Mouse (Mus musculus): ENCODE data around the gene Rmnd5b. TPM values are rescaled to one million over a fixed set of nuclear protein-coding genes. Genes with fewer than 3 reads are reported as not detected.

The Rmnd5b gene
- polyA plus RNA-seq, 1 experiment from 2014 or later: 49.9 TPM

DNA sequence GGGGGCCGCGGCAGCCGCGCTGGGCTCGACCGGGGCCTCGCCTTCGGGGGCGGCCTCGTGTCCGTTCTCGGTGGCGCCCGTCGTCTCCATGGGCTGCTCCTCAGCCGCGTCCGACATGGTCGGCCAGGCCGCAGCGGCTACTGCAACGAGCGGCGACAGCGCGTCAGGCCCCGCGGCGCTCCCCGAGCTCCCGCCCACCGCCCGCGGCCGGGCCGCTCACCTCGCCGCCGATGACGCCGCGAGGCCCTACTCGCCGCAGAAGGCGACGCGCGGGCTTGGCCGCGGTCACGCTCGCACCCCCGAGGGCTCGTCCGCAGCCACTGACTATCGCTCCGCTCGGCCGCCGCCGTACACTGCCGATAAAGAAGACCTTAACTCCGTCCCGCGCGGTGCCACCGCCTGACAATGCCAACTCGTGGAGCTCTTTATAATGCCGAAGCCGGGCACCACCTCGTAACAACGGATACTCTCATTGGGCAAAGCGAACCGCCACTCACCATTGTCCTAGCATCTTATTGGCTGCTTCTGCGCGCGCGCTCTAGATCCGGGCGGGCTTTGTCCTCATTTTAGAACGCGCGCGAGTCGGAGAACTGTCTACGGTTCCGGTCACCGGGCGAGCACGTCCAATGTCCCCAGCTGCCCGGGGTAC is 29.1 kb downstream of the Rmnd5b start, which contains the start of gene Hnrnpab:
Gene Hnrnpab (minus strand): TSS at position 401 of the 649 bp plus-strand sequence.
- H3K4me1 ChIP-seq: peaks cover 39% of the 10 kb centered on the region
- H3K4me2 ChIP-seq: peak within 1 kb of the TSS; percentile 88
- WGBS: under 1% methylated on average over 90 of the region's 91 CpGs
- peak within 1 kb of the TSS; percentile 97 for H3K4me3 ChIP-seq
- no peaks in the 10 kb centered on the region for H3K27me3 ChIP-seq
- H3K9me3 ChIP-seq: no peaks in the 10 kb centered on the region
- peak; percentile 91 for ATAC-seq (ENCODE audit: insufficient number of reproducible peaks, insufficient read depth, low FRiP score, low TSS enrichment, low read depth)
- H3K36me3 ChIP-seq: peaks cover 38% of the 10 kb centered on the region
- peak within 1 kb of the TSS; percentile 100 for H3K9ac ChIP-seq
- H3K27ac ChIP-seq: peak within 1 kb of the TSS; percentile 94

DNA sequence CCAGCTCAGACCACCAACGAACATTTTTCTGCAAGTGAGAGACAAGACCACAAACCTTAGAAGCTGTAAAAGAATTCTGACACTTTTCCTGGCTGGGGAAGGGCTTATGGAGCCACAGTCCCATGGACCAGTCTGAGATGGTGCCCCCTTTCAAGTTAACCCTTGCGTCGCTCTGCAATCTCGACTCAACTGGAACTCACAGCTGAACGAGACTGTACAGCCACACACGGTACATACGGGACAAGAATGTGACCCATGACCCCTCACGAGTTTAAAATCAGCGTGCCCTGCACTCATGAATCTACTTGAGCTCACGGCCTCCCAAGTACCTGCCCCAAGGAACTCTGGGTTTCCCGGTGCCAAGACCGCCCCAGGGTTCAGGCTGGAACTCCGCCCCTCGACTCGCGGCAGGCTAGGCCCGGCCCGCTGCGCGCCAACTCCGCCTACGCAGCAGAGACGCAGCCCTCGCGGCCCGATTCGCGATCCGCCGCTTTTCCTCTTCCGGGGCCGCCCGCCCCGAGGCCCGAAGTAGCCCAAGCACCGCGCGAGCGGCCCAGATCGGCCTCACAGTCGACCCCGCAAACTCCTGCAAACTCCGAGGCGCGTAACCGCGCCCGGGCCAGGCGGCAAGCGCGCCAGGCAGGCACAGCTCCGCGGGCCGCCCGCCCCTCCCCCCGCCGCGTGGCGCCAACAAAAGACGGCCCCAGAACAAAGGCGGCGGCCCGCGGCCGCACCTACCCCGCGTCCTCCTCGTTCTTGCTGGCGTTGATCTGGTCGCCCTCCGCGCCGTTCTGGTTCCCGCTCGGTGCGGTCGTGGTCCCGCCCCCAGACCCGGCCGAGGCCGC is 29.9 kb downstream of the Rmnd5b start:
- H3K4me3 ChIP-seq: peak overlapping the region; percentile 97
- peak overlapping the region; percentile 100 for H3K9ac ChIP-seq
- peaks cover 45% of the 10 kb centered on the region for H3K36me3 ChIP-seq
- H3K27me3 ChIP-seq: no peaks in the 10 kb centered on the region
- H3K4me1 ChIP-seq: peaks cover 40% of the 10 kb centered on the region
- peak overlapping the region; percentile 88 for H3K4me2 ChIP-seq
- WGBS: under 1% methylated on average over 74 of the region's 81 CpGs
- H3K9me3 ChIP-seq: no peaks in the 10 kb centered on the region
- peak overlapping the region; percentile 94 for H3K27ac ChIP-seq
- ATAC-seq (ENCODE audit: insufficient number of reproducible peaks, insufficient read depth, low FRiP score, low TSS enrichment, low read depth): peak; percentile 67

DNA sequence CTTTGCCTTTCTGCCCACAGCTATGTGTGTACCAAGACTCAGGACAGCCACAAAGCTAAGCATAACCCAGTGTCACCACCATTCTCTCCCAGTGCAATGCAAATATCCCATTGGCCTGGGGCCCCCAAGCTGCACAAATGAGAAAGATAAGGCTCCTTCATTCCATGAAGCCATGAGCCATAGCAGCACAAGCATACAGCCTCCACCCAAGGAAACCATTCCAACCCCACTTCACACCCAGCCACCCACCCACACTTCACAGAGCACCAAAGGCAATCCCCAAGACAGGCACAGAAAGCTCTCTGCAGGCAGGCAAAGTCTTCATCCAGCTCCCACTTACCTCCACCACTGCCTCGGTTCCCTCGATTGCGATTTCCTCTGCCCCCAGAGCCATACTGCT is 33.4 kb downstream of the Rmnd5b start:
- H3K27ac ChIP-seq: no peak overlapping the region
- 93% methylated on average over 3 of the region's 3 CpGs for WGBS

DNA sequence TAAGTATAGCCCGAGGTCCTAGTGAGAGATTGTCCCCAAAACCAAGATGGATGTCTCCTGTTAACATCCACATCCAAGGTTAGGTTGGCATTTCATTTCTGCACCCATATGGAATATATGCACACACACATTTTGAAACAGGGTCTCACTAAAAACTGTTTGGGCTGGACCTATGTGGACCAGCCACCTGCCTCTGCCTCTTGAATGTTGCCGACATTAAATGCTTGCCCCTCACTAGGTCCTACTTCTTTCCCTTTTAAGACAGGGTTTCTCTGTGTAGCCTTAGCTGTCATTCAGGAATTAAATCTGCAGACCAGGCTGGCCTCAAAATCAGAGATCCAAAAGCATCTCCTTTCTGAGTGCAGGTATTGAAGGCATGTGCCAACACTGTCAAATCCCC is 38.1 kb downstream of the Rmnd5b start:
- Histone ChIP-seq H3K4me1 (peaks cover 10% of the 10 kb centered on the region), H3K9me3 (no peaks in the 10 kb centered on the region), H3K36me3 (peaks cover 98% of the 10 kb centered on the region), H3K4me2 (no peak overlapping the region), H3K9ac (no peak overlapping the region), H3K27ac (0 out of 2 replicates have a peak overlapping the region, but pooled peaks have one; percentile 1), H3K27me3 (no peaks in the 10 kb centered on the region), H3K4me3 (no peak overlapping the region)
- ATAC-seq (ENCODE audit: insufficient number of reproducible peaks, insufficient read depth, low FRiP score, low TSS enrichment, low read depth): no peak
- WGBS: 77% methylated on average over 2 of the region's 2 CpGs

More for the DNA sequence above, 33.4 kb downstream of the Rmnd5b start:
- peaks cover 81% of the 10 kb centered on the region for H3K36me3 ChIP-seq
- no peak overlapping the region for H3K4me3 ChIP-seq
- H3K27me3 ChIP-seq: no peaks in the 10 kb centered on the region
- no peaks in the 10 kb centered on the region for H3K9me3 ChIP-seq
- ATAC-seq (ENCODE audit: insufficient number of reproducible peaks, insufficient read depth, low FRiP score, low TSS enrichment, low read depth): no peak
- peak overlapping the region; percentile 27; the same call in 1 of the 2 replicates for H3K9ac ChIP-seq
- H3K4me1 ChIP-seq: peaks cover 36% of the 10 kb centered on the region
- H3K4me2 ChIP-seq: 0 out of 2 replicates have a peak overlapping the region, but pooled peaks have one; percentile 9

DNA sequence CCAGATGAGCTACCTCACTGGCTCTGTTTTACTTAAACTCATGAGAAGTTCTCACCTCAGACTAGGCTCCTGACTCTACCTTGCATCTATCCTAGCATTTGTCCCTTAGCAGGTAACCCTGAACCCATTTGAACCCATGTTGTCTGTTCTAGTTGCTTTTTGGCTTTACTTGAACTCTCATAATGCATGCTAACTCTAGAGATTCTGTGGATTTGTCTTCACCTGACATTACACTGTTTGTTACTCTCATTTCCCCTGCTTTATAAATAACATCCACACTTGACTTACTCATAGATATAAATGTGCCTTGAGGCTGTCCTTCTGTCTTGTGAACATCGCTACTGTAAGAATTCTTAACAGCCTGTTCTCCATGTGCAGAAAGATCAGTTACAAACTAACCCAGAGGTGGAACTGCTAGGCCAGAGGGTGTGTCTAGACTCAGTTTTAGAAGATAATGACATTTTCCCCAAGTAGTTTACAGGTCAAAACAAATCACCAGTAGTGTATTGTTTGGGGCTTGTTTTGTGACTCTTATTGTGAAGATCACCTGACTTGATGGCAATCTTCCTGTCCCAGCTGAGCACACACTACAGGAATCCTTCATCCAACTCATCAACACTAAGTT is 40.1 kb downstream of the Rmnd5b start:
- Histone ChIP-seq H3K27ac (no peak overlapping the region; the same call in 1 of the 2 replicates), H3K9me3 (no peaks in the 10 kb centered on the region), H3K36me3 (peaks cover 98% of the 10 kb centered on the region), H3K27me3 (no peaks in the 10 kb centered on the region), H3K4me1 (no peaks in the 10 kb centered on the region; the same call in 1 of the 2 replicates), H3K4me2 (no peak overlapping the region), H3K9ac (no peak overlapping the region), H3K4me3 (no peak overlapping the region)
- WGBS: 75% methylated on average over 1 of the region's 1 CpGs
- no peak for ATAC-seq (ENCODE audit: insufficient number of reproducible peaks, insufficient read depth, low FRiP score, low TSS enrichment, low read depth)

DNA sequence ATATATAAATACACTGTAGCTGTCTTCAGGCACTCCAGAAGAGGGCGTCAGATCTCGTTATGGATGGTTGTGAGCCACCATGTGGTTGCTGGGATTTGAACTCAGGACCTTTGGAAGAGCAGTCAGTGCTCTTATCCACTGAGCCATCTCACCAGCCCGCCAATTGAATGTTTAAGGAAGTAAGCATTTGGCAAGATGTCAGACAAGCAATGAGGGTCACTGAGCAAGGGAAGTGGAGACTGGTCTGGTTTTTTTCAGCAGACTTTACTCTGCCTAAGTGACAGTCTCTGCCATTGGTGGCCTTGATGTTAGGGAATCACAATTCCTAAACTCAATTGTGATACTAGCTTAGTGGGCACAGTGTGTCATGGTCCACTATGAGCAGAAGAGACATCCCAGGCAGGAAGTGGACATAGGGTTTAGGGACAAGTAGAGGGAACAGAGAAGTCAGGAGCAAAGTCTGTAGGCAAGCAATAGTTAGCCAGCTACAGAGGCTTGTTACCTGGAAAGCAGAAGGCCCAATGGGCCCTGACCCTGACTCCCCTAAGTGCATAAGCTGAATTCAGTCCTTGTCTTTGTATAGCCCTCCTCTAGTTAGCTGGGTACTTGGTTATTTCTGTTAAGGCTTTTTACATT is 40.9 kb downstream of the Rmnd5b start:
- no peak overlapping the region for H3K27ac ChIP-seq
- no peaks in the 10 kb centered on the region for H3K9me3 ChIP-seq
- 71% methylated on average over 3 of the region's 3 CpGs for WGBS
- no peaks in the 10 kb centered on the region for H3K27me3 ChIP-seq
- no peak overlapping the region for H3K4me3 ChIP-seq
- peaks cover 97% of the 10 kb centered on the region for H3K36me3 ChIP-seq
- no peak for ATAC-seq (ENCODE audit: insufficient number of reproducible peaks, insufficient read depth, low FRiP score, low TSS enrichment, low read depth)
- no peaks in the 10 kb centered on the region; the same call in 1 of the 2 replicates for H3K4me1 ChIP-seq
- H3K4me2 ChIP-seq: no peak overlapping the region
- H3K9ac ChIP-seq: no peak overlapping the region

DNA sequence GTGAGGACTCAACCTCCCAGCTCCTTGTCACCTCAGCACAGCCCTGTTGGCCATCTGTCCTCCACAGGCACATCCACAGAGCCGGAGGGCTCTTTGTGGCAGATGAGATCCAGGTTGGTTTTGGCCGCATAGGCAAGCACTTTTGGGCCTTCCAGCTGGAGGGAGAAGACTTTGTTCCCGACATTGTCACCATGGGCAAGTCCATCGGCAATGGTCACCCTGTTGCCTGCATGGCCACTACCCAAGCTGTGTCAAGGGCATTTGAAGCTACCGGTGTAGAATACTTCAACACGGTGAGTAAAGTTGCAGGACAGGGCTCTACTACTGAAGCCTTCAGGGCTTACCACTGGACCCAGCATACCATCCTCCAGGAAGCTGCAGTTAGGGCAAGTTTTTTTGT is 41.8 kb downstream of the Rmnd5b start:
- Histone ChIP-seq H3K27me3 (no peaks in the 10 kb centered on the region), H3K4me3 (no peak overlapping the region), H3K4me1 (no peaks in the 10 kb centered on the region), H3K9me3 (no peaks in the 10 kb centered on the region), H3K4me2 (no peak overlapping the region), H3K9ac (no peak overlapping the region), H3K36me3 (peaks cover 97% of the 10 kb centered on the region), H3K27ac (no peak overlapping the region)
- ATAC-seq (ENCODE audit: insufficient number of reproducible peaks, insufficient read depth, low FRiP score, low TSS enrichment, low read depth): no peak
- WGBS: 89% methylated on average over 6 of the region's 6 CpGs

DNA sequence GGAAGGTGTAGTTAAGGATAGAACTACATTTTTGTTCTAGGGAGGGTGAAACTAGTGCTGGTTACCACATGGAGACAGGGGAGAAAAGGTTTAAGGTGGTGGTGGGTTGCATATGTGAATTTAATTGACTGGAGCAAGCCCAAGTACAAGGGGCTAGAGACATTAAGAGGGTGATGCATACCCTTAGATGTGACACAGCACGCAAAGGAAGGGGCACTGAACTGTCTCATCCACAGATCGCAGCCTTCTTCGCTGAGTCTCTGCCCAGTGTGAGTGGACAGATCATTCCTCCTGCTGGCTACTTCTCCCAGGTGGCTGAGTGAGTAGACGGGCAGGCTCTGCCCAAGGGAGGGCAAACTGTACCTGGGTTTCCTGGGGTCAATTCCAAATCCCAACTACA is 42.3 kb downstream of the Rmnd5b start:
- no peak for ATAC-seq (ENCODE audit: insufficient number of reproducible peaks, insufficient read depth, low FRiP score, low TSS enrichment, low read depth)
- Histone ChIP-seq H3K4me2 (no peak overlapping the region), H3K9ac (no peak overlapping the region), H3K36me3 (peaks cover 97% of the 10 kb centered on the region), H3K9me3 (no peaks in the 10 kb centered on the region), H3K27me3 (no peaks in the 10 kb centered on the region), H3K27ac (no peak overlapping the region), H3K4me3 (no peak overlapping the region), H3K4me1 (no peaks in the 10 kb centered on the region)
- 91% methylated on average over 4 of the region's 4 CpGs for WGBS

DNA sequence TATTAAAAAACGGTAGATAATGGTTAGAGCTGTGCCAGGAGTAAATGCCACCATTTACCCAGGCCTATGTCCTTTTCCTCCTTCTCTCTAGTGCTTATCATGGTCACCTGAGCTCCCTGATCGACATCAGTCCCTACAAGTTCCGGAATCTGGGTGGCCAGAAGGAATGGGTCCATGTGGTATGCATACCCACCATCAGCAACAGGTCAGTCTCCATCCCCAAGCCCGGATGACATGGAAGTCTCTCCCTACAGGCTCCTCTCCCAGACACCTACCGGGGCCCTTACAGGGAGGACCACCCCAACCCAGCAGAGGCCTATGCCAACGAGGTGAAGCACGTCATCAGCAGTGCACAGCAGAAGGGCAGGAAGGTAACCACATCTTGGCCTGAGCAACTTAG is 43.8 kb downstream of the Rmnd5b start:
- Histone ChIP-seq H3K4me3 (no peak overlapping the region), H3K9me3 (no peaks in the 10 kb centered on the region), H3K4me2 (no peak overlapping the region), H3K36me3 (peaks cover 97% of the 10 kb centered on the region), H3K27ac (no peak overlapping the region), H3K9ac (no peak overlapping the region), H3K27me3 (no peaks in the 10 kb centered on the region), H3K4me1 (no peaks in the 10 kb centered on the region; the same call in 1 of the 2 replicates)
- WGBS: 87% methylated on average over 7 of the region's 7 CpGs
- no peak for ATAC-seq (ENCODE audit: insufficient number of reproducible peaks, insufficient read depth, low FRiP score, low TSS enrichment, low read depth)

DNA sequence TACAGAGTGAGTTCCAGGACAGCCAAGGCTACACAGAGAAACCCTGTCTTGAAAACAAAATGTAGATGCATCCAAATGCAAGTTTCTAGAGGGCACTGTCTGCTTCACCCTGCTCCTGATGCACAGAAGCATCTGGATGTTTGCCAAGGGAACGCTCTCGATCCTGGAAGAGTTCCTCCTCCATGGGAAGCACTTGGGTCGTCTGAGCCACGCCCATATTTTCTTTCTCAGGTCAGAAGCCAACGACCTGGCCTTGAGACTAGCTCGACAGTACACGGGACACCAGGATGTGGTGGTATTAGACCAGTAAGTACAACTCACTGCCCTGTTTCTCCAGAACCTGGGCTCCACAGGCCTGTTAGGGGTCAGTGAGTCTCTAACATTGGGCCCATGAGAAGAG is 44.5 kb downstream of the Rmnd5b start:
- H3K36me3 ChIP-seq: peaks cover 97% of the 10 kb centered on the region

DNA sequence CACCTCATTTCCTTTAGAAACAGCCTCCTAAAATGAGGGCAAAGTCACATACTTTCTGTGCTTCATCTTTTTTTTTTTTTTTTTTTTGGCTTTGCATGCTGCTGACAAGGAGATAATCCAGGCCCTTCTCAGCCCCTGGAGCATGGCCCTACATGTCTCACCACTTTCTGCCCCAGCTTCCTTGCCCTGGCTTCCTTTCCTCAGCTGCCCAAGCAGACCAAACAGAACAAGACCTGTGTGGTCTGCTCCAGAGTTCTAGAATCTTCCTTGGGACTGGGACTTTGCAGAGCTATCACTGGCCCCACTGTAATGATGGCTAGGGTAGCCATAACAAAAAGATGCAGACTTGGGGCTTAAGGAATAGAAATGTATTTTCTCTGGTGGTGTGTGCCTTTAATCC is 45.7 kb downstream of the Rmnd5b start:
- no peaks in the 10 kb centered on the region for H3K27me3 ChIP-seq
- no peak overlapping the region for H3K27ac ChIP-seq
- H3K4me2 ChIP-seq: no peak overlapping the region
- peaks cover 14% of the 10 kb centered on the region for H3K4me1 ChIP-seq
- no peak for ATAC-seq (ENCODE audit: insufficient number of reproducible peaks, insufficient read depth, low FRiP score, low TSS enrichment, low read depth)
- H3K36me3 ChIP-seq: peaks cover 86% of the 10 kb centered on the region
- no peak overlapping the region for H3K9ac ChIP-seq
- no peaks in the 10 kb centered on the region for H3K9me3 ChIP-seq
- H3K4me3 ChIP-seq: no peak overlapping the region

More for the DNA sequence above, 44.5 kb downstream of the Rmnd5b start:
- Histone ChIP-seq H3K27me3 (no peaks in the 10 kb centered on the region), H3K9me3 (no peaks in the 10 kb centered on the region), H3K9ac (no peak overlapping the region), H3K4me3 (no peak overlapping the region), H3K4me1 (peaks cover 3% of the 10 kb centered on the region; the same call in 1 of the 2 replicates), H3K27ac (no peak overlapping the region), H3K4me2 (no peak overlapping the region)
- ATAC-seq (ENCODE audit: insufficient number of reproducible peaks, insufficient read depth, low FRiP score, low TSS enrichment, low read depth): no peak
- whole genome bisulfite sequencing: 77% methylated on average over 7 of the region's 7 CpGs

Measured in embryonic facial prominence, embryonic 13.5 days (tissue).